Mouse (Mus musculus): ENCODE results near the gene Tmem88. TPM values are rescaled to one million over a fixed set of nuclear protein-coding genes. Genes with fewer than 3 reads are reported as not detected.

Tmem88 gene
- polyA plus RNA-seq, 1 experiment from 2014 or later, result 0.18 TPM

GRCm38 (mm10) chr11:69389531-69390399, 8.3 kb downstream of the Tmem88 start:
- in situ Hi-C loops (cut with MboI; ENCODE audit: low pct_unique_long_range_greater_than_20kb), result loop anchor here (5.0 kb wide), 1 partner anchor 122 kb away; no protein-coding TSS in a partner anchor
- DNase-seq (ENCODE audit: low read depth, low spot score) (no peak), ATAC-seq (no peak)
- POLR2A ChIA-PET, result interaction anchor here (0.7 kb wide), 1 partner anchor 125 kb away, joined by 3 read pairs; no protein-coding TSS in a partner anchor
- TF ChIP-seq CTCF (IDR thresholded peaks at IDR 0.05), result no peak
- CTCF ChIA-PET, result interaction anchor here (0.8 to 1.9 kb wide), 4 partner anchors 14 to 131 kb away, joined by 3 to 11 read pairs (median 4); no protein-coding TSS in a partner anchor
- H3K27me3 ChIP-seq, result no peaks in the 10 kb centered on the region

- CTCF ChIA-PET, result interaction anchor here (1.6 to 1.9 kb wide), 2 partner anchors 119 to 130 kb away, joined by 4 to 11 read pairs; no protein-coding TSS in a partner anchor
- H3K27me3 ChIP-seq, result no peaks in the 10 kb centered on the region
- TF ChIP-seq CTCF (IDR thresholded peaks at IDR 0.05), result no peak
- POLR2A ChIA-PET, result interaction anchor here (0.6 kb wide), 1 partner anchor 50 kb away, joined by 4 read pairs; no protein-coding TSS in a partner anchor
- DNase-seq (ENCODE audit: low read depth, low spot score) (no peak), ATAC-seq (no peak)
- in situ Hi-C loops (cut with MboI; ENCODE audit: low pct_unique_long_range_greater_than_20kb), result loop anchor here (5.0 kb wide), 1 partner anchor 121 kb away; no protein-coding TSS in a partner anchor
These were observed 9.4 kb downstream of the Tmem88 start for GRCm38 (mm10) chr11:69388680-69389079.

GRCm38 (mm10) chr11:69386758-69387157, 11.3 kb downstream of the Tmem88 start:
- ChIA-PET CTCF (interaction anchor here (0.8 to 1.2 kb wide), 2 partner anchors 54 to 114 kb away, joined by 3 read pairs; no protein-coding TSS in a partner anchor), POLR2A (no interaction called here)
- H3K27me3 ChIP-seq, result no peaks in the 10 kb centered on the region
- TF ChIP-seq CTCF (IDR thresholded peaks at IDR 0.05), result no peak
- DNase-seq (ENCODE audit: low read depth, low spot score) (no peak), ATAC-seq (no peak)
- in situ Hi-C loops (cut with MboI; ENCODE audit: low pct_unique_long_range_greater_than_20kb), result loop anchor here (5.0 kb wide), 1 partner anchor 119 kb away; no protein-coding TSS in a partner anchor

GRCm38 (mm10) chr11:69384979-69385378, 13.1 kb downstream of the Tmem88 start:
- in situ Hi-C loops (cut with MboI; ENCODE audit: low pct_unique_long_range_greater_than_20kb), result loop anchor here (5.0 kb wide), 1 partner anchor 118 kb away; no protein-coding TSS in a partner anchor
- ChIA-PET CTCF (interaction anchor here (1.6 kb wide), 1 partner anchor 116 kb away, joined by 6 read pairs; no protein-coding TSS in a partner anchor), POLR2A (no interaction called here)
- TF ChIP-seq CTCF (IDR thresholded peaks at IDR 0.05), result no peak
- ATAC-seq, result no peak
- H3K27me3 ChIP-seq, result no peaks in the 10 kb centered on the region
- no peak for DNase-seq (ENCODE audit: low read depth, low spot score)

- in situ Hi-C loops (cut with MboI; ENCODE audit: low pct_unique_long_range_greater_than_20kb), result no loop called here
- H3K27me3 ChIP-seq, result no peaks in the 10 kb centered on the region
- TF ChIP-seq CTCF (IDR thresholded peaks at IDR 0.05), result no peak
- CTCF ChIA-PET, result interaction anchor here (1.0 to 1.2 kb wide), 4 partner anchors 10 to 131 kb away, joined by 3 read pairs; no protein-coding TSS in a partner anchor
- POLR2A ChIA-PET, result no interaction called here
- DNase-seq (ENCODE audit: low read depth, low spot score) (peak; percentile 75), ATAC-seq (peak; percentile 81)
These were observed 15.4 kb downstream of the Tmem88 start for GRCm38 (mm10) chr11:69382478-69383105.

- DNase-seq (ENCODE audit: low read depth, low spot score), result no peak
- ATAC-seq, result no peak
- H3K27me3 ChIP-seq, result no peaks in the 10 kb centered on the region
- CTCF ChIA-PET, result no interaction called here
- TF ChIP-seq CTCF (IDR thresholded peaks at IDR 0.05), result no peak
- in situ Hi-C loops (cut with MboI; ENCODE audit: low pct_unique_long_range_greater_than_20kb), result no loop called here
- POLR2A ChIA-PET, result no interaction called here
These were observed 16.7 kb downstream of the Tmem88 start for GRCm38 (mm10) chr11:69381356-69381755.

- no peaks in the 10 kb centered on the region for H3K27me3 ChIP-seq
- ATAC-seq (no peak), DNase-seq (ENCODE audit: low read depth, low spot score) (no peak)
- no peak for TF ChIP-seq CTCF (IDR thresholded peaks at IDR 0.05)
- ChIA-PET CTCF (interaction anchor here (0.7 to 1.1 kb wide), 2 partner anchors 9 to 10 kb away, joined by 3 read pairs; partner anchors contain the start of gene Chd3), POLR2A (interaction anchor here (0.5 to 1.6 kb wide), 4 partner anchors 9 to 102 kb away, joined by 3 to 6 read pairs (median 4); no protein-coding TSS in a partner anchor)
- in situ Hi-C loops (cut with MboI; ENCODE audit: low pct_unique_long_range_greater_than_20kb), result no loop called here
These were observed 18.4 kb downstream of the Tmem88 start for GRCm38 (mm10) chr11:69379600-69379999.

- in situ Hi-C loops (cut with MboI; ENCODE audit: low pct_unique_long_range_greater_than_20kb), result no loop called here
- ChIA-PET POLR2A (interaction anchor here (0.6 kb wide), 1 partner anchor 54 kb away, joined by 3 read pairs; the partner anchor contains the start of genes Cntrob and Trappc1), CTCF (no interaction called here)
- ATAC-seq (no peak), DNase-seq (ENCODE audit: low read depth, low spot score) (no peak)
- TF ChIP-seq CTCF (IDR thresholded peaks at IDR 0.05), result no peak
- no peaks in the 10 kb centered on the region for H3K27me3 ChIP-seq
These were observed 20.3 kb downstream of the Tmem88 start for GRCm38 (mm10) chr11:69377766-69378165.

GRCm38 (mm10) chr11:69375646-69376045, 22.4 kb downstream of the Tmem88 start:
- TF ChIP-seq CTCF (IDR thresholded peaks at IDR 0.05), result no peak
- ATAC-seq (no peak), DNase-seq (ENCODE audit: low read depth, low spot score) (no peak)
- ChIA-PET CTCF (interaction anchor here (0.7 to 0.8 kb wide), 2 partner anchors 14 to 102 kb away, joined by 3 read pairs; no protein-coding TSS in a partner anchor), POLR2A (no interaction called here)
- in situ Hi-C loops (cut with MboI; ENCODE audit: low pct_unique_long_range_greater_than_20kb), result no loop called here
- no peaks in the 10 kb centered on the region for H3K27me3 ChIP-seq

- in situ Hi-C loops (cut with MboI; ENCODE audit: low pct_unique_long_range_greater_than_20kb), result no loop called here
- ChIA-PET POLR2A (no interaction called here), CTCF (interaction anchor here (1.4 kb wide), 1 partner anchor 9 kb away, joined by 3 read pairs; no protein-coding TSS in a partner anchor)
- ATAC-seq, result no peak
- H3K27me3 ChIP-seq, result no peaks in the 10 kb centered on the region
- no peak for DNase-seq (ENCODE audit: low read depth, low spot score)
- TF ChIP-seq CTCF (IDR thresholded peaks at IDR 0.05), result no peak
These were observed 24.6 kb downstream of the Tmem88 start for GRCm38 (mm10) chr11:69373223-69373965.

All from Patski (cell line).